In genomic region chr3:50922832-50923231, GRCm38 (mm10) we compare ENCODE assay signal across 14 mouse cellular contexts.
"Had no signal": no experiment of that assay in that cellular context is flagged by ENCODE, and none has a peak within 500 bp of the region (broad histone marks: within the 10 kb centered on the region; RNA-seq: fewer than 3 reads in every experiment).

No protein-coding gene starts in this region.

- H3K9me3 ChIP-seq: limb, embryonic 15.5 days; liver, embryonic 12.5 days; neural tube, embryonic 12.5 days had no signal

- H3K4me2 ChIP-seq: limb, embryonic 15.5 days; liver, embryonic 12.5 days; lung, embryonic 14.5 days; midbrain, embryonic 13.5 days; neural tube, embryonic 12.5 days had no signal

- H3K36me3 ChIP-seq: limb, embryonic 15.5 days; liver, embryonic 12.5 days; midbrain, embryonic 13.5 days; neural tube, embryonic 12.5 days had no signal

- H3K27me3 ChIP-seq: limb, embryonic 15.5 days; liver, embryonic 12.5 days; midbrain, embryonic 13.5 days; neural tube, embryonic 12.5 days had no signal

- DNase-seq: kidney, adult 11 months; kidney, adult 9 months; kidney, postnatal 4 days; lung, embryonic 14.5 days; lung, postnatal 14 days; retina, postnatal 1 day; right cerebral cortex, postnatal 4 days; thymus, postnatal 4 days had no signal

- H3K4me1 ChIP-seq: liver, embryonic 12.5 days; neural tube, embryonic 12.5 days had no signal

- H3K4me3 ChIP-seq: limb, embryonic 15.5 days; liver, embryonic 12.5 days; midbrain, embryonic 13.5 days; neural tube, embryonic 12.5 days had no signal

- H3K27ac ChIP-seq: kidney, postnatal 0 days; limb, embryonic 15.5 days; liver, embryonic 12.5 days; midbrain, embryonic 13.5 days; neural tube, embryonic 12.5 days; stomach, postnatal 0 days had no signal

- H3K9ac ChIP-seq: limb, embryonic 15.5 days; liver, embryonic 12.5 days; lung, embryonic 14.5 days; midbrain, embryonic 13.5 days; neural tube, embryonic 12.5 days had no signal

- ATAC-seq: liver, embryonic 12.5 days had no signal
